Mouse (Mus musculus) frontal cortex, adult (tissue): ENCODE measurements around the gene Tmco3.
A peak's percentile ranks its signal among the peaks of the same experiment; 100 is the strongest.

Source experiments
- ATAC-seq: cut with Nextera tagmentation; 2 replicates; pipeline ENCODE4 v1.9.2; 2017; ENCODE audit warnings: mild to moderate bottlenecking, moderate library complexity, mixed read lengths; ENCODE audit not compliant: low TSS enrichment

Tmco3 gene

DNA sequence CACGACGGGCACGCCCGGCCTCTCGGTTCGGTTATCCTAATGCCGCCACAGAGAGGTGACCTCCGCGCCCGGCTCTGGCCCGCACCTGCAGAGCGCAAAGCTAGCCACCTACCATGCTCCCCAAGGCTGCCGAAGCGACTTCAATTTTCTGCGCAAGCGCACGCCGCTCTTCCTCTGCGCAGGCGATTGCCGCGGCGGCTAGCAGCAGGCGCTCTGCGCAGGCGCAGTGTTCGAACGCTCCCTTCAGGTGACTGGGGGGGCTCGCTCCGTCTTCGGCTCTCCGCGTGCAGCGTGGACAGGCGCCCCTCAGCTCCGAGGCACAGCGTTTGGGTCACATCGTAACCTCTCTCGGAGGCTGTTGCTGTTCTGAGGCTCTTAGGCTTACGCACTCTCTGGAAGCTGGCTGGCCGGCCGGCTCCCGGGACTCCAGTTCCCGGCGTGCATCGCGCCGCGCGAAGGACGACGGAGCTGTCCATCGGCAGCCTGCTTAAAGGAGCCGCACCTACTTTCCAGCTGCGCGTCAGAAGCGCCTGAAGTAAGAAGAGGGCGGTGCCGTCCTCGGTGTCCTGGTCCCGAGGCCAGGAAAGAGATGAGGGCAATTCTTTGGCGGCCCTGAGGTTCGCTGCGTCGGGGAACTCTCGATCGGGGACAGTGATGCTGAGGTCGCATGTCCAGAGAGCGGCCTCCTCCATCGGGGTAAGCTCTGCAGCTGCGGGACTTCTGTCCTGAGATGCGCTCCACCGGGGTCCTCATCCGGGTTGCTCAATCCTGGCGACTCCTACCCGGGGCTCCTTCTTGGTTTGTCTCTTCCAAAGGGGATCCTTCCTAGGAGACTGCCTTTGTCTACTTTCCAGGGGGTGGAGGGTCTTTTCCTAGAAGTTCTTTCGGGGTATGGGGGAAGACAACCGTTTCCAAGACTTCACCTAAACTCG lies at the start of gene Tmco3, which contains the start of gene Dcun1d2:
Tmco3 (plus strand) TSS at position 499 of the 932 bp plus-strand sequence.
Dcun1d2 (minus strand) TSS at position 440 of the 932 bp plus-strand sequence.
- ATAC-seq: peak; percentile 88

DNA sequence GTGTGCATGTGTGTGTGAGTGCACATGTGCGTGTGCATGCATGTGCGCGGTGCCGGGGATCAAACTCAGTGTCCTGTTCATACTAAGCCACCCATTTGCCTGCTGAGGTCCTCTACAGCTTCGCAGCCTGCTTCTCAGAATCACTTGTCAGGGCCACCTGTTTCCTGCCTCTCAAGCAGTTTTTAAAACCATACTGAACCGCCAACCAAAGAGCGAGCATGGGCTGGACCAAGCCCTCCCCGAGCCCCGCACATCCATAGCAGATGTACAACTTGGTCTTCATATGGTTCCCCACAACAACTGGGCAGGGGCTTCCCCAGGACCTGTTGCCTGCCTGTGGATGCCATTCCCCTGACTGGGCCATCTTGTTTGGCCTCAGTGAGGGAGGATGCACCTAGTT lies 47.9 kb upstream of the Tmco3 start:
- ATAC-seq: no peak

DNA sequence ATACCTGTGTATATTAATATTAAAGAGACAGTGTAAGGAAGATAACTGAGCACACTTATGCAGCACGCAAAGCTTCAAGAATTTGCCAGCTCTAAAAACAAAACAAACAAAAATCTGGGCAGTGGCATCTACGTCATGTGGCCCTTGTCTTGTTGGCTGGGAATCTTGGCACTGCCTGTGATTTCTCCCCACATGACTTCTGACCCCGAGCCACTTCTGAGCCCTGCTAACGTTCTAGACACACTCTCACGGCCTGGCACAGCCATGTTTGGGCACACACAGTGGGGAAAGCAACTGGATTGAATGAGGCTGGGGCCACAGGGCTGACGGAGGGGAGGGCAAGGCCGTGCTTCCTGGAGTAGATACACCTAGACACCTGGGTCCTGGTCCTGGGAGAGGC lies 47.3 kb upstream of the Tmco3 start:
- ATAC-seq: no peak

DNA sequence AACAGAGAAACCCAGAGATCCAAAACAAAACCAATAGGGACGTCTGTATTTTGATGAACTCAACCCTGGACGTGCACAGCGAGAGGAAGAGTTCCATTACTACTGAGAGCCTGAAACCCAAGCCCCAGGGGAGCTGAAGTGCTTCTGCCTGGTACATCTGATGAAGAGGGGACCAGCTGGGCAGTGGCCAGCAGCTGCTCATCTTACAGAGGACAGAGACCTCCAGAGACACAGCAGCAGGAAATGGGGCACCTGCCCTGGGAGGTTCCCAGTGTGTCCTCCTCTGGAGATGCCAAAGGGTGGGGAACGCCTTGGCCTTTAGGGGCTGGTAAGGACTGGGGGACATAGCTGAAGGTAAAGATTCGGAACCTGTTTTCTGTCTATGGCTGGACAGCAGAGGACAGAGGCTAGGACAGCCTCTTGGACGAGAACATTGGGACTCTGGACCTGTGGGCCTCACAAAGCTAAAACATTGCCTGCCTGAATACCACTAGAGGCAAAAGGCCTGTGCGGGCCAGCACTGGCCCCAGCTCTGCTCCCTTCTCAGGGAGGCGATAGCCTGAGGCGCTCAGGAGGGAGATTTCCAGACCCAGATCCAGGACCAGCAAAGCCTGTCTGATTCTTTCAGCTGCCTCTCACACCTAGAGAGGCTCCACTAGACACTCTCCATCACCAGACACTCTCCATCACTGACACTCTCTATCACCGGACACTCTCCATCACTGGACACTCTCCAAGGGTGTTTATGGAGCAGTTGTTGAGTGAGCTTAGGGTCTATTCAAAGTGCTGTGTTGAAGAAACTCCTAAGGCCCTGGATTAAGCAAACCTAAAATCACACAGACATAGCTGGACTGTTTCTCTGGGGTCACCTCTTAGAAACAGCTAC lies 44.8 kb upstream of the Tmco3 start:
- ATAC-seq: no peak

DNA sequence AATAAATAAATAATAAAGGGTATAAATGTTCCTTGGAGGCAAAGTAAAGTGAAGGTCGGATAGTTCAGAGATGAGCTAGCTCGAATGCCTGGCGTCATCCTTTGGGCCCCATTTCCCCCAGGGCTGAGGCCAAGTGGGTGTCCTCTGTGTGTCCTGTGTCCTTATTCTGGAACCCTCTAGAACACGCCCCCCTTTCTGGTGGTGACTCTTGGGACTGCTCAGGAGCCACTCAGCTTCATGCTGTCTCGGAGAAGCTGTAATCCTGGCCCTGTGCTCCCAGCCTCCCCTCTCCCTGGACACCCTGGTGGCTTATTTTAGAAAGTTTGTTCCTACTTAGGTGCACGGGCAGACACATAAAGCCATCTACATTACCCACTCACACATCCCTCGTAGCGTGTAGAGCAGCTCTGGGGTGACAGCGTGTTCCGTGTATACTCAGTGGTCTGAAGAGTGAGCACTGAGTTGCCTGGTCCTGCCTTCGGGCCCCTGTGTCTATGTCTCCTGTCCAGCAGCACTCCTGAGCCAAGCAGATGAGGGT lies 43.6 kb upstream of the Tmco3 start:
- no peak for ATAC-seq

DNA sequence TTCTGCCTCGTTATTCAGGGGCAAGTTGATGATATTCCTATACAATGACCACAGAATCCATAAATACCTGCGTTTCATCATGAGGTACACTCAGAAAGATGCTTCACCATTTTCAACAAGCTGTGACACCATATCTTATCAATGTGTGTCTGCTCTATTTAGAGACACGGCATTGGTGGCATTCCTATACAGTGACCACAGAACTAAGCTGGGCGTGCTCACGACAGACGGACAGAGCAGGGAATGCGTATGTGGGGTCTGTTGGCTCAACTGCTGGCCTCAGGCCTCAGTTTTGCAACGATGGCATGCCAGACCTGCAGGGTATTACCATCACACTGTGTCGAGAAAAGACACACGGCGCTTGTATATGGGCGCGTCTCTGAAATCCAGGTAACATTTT lies 35.2 kb upstream of the Tmco3 start:
- ATAC-seq: no peak

DNA sequence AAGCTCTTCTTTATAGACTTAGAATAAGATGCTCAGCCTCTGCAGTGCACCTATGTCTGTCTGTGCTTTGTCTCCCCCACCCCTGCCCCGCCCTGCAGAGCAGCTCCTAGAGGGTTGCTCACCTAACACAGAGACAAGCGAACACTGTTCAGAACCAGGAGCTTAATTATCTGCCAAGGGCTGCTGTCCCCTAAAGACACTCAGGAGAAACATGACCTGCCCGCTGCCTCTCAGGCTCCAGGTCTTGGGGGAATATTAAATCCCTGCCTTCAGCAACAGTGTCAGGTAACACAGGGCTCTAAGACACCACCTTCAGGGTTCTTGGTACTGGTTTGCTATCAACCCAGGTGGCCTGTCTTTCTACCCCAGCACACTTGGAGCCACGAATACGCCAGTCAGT lies 34.6 kb upstream of the Tmco3 start:
- ATAC-seq: no peak

DNA sequence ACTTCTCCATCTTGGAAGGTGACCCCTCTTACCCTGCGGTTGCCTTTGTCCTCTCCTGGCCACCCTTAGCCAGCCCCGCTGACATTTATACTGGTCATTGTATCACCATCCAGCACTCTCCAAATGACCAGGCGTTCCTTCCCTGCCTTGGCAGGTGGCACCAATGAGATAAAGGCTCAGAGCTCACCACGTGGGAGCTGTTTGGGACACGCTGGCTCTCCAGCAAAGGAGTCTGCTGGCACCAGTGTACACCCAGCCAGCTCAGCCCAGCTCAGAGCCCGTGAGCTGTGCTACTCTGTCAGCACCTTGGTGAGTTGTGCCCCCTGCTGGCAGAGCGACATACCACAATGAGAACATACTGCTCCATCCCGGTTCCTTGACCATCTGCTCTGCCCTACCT lies 34.0 kb upstream of the Tmco3 start, which contains the start of gene Adprhl1:
Adprhl1 (minus strand) TSS at position 144 of the 400 bp plus-strand sequence.
- peak; percentile 91 for ATAC-seq

DNA sequence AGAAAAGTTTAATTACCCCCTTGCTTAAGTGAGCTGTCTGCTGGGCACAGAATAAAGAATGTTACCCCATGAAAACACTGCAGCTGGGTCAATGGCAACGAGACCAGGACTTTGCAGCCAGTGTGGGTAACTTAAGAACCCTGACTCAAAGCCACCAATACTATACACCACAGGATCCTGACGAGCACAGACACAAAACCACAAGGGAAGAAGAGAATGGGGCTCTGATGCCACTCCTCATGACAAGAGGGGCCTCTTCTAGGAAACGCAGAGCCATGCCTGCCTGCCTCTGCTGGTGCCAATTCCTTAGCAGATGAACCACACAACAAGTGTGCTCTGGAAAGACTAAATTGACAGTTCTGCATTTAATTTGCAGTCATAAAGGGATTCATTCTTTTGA lies 24.6 kb upstream of the Tmco3 start:
- no peak for ATAC-seq

DNA sequence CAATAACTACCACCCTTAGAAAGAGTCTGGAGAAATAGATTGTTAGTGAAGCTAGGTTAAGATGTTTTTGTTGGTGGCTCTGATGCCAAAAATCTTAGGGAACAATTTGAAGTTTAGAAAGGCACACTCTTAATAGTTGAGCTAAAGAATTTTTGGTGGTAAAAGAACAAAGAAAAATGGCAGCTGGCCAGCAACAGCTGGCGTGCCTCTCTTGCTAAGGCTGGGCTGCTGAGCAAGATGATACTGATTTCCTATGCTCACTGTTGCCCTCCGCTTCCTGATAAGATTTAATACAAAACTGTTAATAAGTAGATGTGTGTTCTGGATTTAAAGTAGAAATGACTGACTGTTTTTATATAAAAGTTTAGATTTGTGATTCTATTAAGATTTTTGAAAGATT lies 20.4 kb upstream of the Tmco3 start:
- ATAC-seq: no peak

DNA sequence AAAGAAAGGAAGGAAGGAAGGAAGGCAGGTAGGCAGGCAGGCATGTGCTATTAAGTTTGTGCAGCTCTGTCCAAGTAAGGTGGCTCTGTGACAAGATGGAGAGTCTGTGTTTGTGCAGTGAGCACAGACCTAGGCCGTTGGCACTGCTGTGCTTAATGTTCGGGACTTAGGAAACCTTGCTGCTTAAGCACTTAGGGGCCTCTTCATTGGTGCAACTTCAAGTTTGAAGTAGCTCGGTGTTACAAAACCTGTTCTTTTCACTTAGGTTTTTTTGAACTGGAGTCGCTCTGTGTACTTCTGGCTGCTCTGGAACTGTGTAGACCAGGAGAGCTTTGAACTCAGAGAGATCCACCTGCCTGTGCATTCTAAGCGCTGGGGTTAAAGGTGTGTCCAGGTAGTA lies 15.2 kb upstream of the Tmco3 start:
- ATAC-seq: no peak

DNA sequence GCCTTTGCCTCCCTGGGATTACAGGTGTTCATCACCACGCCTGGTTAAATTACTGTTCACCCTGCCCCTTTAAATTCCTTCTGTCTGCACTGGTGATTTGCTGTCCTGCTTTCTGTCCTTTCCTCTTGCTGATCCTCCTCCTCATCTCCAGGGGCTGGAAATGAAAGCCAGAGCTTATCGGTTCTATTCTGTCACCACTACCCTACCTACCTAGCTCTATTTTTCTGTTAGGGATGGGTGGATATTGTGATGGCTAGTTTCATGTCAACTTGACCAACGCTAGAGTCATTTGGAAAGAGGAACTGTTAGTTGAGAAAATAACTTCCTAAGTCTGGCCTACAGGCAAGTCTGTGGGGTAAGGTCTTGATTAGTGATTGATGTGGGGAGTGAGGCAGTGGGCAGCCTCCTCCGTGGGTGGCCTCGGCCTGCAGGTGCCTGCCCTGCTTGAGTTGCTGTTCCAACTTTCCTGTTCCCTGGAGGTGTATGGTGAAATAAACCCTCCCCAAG lies 11.0 kb upstream of the Tmco3 start:
- ATAC-seq: no peak

DNA sequence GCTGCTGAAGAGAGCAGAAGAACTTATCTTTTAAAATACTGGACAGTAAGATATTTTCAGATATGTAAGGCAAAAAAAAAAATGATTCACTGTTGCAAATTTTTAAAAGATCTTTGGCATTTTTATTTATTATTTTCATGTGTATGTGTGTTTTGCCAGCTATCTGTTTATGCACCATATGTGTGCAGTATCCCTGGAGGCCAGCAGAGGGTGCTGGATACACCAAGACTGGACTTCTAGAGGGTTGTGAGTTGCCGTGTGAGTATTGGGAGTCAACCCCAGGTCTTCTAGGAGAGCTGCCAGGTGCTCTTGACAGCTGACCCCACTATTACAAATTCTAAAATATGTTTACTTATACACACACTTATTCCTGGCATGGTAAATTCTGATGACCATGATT lies 4.8 kb upstream of the Tmco3 start:
- no peak for ATAC-seq

DNA sequence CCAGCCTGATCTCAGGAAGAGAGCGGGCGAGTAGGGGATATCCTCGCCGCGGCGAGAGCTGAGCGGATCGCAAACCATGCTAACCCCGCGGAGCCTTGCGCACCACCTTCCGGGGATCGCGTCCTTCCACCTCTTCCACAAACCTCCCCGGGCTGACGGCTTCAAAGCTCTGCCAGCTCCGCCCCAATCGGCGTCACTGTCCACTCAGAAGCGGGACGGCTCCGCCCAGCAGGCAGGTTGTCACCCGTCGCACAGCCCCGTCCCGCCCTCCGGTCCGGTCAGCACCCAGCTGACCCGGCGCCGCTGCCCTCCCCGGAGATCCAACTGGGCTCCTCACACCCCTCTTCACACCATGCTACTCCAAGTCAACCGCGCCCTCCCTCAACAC lies 692 bp upstream of the Tmco3 start:
- peak; percentile 80 for ATAC-seq

DNA sequence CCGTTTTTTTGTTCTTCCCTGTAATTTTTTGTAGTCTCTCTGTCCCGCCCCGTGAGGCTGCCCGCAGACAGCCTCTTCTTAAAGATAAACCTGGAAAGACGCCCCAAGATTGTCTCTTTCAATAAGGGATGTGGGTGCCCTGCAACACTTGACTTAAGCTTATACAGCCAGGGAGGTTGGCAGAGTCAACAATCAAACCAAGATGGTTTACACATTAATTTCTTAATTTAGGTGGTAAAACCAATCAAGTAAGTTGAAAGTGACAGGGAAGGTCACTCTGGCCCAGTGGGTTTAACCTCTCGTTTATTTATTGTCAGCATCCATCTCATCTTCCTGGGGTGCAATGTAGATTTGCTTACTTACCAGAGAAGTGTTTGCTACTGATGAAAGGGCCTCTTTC lies 656 bp downstream of the Tmco3 start:
- no peak for ATAC-seq

DNA sequence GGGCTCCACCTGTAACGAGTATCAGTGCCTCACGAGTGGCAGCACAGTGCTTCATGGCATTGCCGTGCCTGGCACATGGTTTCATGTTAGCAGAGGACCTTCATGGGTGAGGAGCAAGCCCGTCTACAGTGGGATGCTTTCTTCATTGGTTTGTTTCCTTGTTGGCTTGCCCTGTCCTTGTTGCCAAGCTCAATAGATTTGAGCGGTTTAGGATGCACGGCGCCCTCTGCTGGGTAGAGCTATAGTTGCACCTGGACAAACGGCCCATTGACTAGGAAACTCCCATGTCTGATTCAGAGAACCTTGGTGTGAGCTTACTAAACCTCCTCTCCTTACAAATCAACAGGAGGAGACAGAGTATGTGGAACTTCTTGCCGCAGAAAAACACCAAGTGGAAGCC lies 4.4 kb downstream of the Tmco3 start:
- ATAC-seq: no peak

DNA sequence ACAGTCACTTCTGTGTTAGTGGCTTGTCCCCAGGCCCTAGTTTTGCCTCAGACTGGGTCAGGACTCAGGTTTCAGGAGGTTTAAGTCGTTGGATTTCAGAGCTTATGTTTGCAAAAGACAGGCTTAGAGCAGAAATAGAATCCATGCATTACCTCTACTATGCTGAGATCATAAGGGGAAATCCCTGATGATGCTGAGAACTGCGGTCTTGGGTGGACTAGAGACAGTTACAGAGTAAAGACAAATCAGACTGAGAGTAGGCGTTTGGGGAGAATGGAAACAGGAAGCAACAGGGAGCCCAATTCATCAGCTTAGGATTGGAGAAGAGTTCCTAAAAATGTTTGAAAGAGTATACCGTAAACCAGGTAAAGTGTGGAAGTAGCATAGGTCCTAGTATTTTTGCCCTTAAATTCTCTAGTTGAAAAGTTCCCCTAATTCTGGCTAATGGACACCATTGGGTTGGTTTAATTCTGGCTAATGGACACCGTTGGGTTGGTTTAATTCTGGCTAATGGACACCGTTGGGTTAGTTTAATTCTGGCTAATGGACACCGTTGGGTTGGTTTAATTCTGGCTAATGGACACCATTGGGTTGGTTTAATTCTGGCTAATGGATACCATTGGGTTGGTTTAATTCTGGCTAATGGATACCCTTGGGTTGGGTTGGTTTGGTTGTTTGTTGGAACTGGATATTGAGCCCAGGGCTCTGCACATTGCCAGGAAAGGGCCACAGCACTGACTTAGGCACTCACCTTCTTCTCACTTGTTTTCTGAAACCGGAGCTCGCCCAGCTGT lies 5.9 kb downstream of the Tmco3 start:
- no peak for ATAC-seq

DNA sequence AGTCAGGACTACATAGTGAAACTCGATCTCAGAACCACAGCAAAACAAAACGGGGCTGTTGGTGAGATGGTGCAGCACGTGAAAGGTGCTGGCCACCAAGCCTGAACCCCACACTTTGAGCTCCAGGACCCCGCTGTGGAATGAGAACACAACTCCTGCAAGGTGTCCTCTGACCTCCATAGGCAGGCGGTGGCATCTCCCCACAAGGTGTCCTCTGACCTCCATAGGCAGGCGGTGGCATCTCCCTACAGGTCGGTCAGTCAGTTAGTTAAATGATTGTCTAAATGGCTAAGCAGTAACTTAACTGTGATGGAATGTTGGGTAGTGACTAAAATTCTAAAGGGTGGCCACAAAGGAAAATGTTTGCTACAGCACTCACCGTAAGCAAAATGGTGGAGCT lies 11.6 kb downstream of the Tmco3 start:
- no peak for ATAC-seq

DNA sequence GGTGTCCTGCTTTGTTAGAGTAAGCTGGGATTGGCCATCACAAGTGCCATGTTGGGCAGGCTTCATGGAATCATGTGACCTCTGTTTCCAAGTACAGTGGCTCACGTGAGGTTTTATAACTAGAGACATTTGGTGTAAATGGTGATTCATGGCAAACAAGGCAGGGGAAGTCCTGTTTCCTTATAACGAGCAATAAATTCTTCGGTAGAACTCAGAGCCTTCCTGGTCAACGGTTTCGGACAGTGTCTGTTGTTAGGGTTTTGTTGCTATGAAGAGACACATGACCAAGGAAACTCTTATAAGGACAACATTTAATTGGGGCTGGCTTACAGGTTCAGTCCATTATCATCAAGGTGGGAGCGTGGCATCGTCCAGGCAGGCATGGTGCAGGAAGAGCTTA lies 13.0 kb downstream of the Tmco3 start:
- no peak for ATAC-seq

DNA sequence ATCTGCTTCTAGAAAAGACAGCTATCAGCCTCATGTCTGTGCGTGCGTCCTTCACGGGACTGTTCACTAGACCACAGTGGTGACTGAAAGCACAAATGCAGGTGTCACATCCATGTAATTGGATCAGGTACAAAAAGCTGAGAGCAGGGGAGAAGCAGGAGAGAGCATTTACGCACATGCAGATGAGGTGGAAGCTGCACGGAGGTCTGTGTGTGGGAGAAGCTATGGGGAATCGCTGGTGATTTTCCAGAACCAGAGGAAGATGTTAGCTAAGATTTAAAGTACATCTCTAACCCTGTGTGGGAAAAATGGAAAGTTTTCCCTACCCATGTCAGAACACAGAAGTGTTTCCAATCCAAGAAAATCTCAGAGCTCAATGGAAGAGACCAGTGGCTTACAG lies 17.5 kb downstream of the Tmco3 start:
- ATAC-seq: peak; percentile 91

DNA sequence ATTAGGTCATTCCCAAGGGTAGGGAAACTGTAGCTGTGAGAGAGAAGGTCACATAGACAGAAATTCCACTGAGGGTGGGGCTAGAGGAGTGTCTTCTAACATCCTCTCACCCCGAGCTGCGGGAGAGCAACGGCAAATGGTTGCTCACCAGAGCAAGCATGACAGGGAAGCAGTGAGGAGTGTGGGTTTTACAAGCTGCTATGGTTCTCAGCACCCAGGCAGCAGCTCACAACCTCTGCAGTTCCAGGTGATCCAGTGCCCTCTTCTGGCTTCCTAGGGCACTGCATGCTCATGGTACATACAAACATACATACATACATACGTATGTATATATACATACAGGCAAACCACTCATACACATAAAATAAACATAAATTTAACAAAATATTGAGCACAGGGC lies 17.9 kb downstream of the Tmco3 start:
- ATAC-seq: no peak
